In genomic region chr5:100418077-100418476, GRCm38 (mm10) we compare ENCODE assay signal across 19 mouse cellular contexts.
"Had no signal": no experiment of that assay in that cellular context is flagged by ENCODE, and none has a peak within 500 bp of the region (broad histone marks: within the 10 kb centered on the region; RNA-seq: fewer than 3 reads in every experiment).

No protein-coding gene starts in this region.

- H3K9me3 ChIP-seq: liver, embryonic 13.5 days; liver, embryonic 15.5 days; lung, embryonic 15.5 days; megakaryocyte, embryonic 14.5 days; midbrain, embryonic 13.5 days; midbrain, embryonic 15.5 days; neural tube, embryonic 12.5 days; stomach, embryonic 15.5 days had no signal

- H3K27ac ChIP-seq: liver, embryonic 13.5 days; liver, embryonic 15.5 days; lung, embryonic 15.5 days; macrophage; midbrain, embryonic 13.5 days; midbrain, embryonic 15.5 days had no signal

- H3K4me3 ChIP-seq: liver, embryonic 15.5 days; lung, embryonic 15.5 days; megakaryocyte, embryonic 14.5 days; midbrain, embryonic 13.5 days; midbrain, embryonic 15.5 days; neural tube, embryonic 12.5 days; stomach, embryonic 15.5 days had no signal

- ATAC-seq: liver, postnatal 0 days; lung, postnatal 0 days; midbrain, embryonic 13.5 days; midbrain, embryonic 15.5 days had no signal

- H3K4me2 ChIP-seq: midbrain, embryonic 11.5 days; midbrain, embryonic 13.5 days; midbrain, embryonic 15.5 days; stomach, embryonic 15.5 days had no signal

- DNase-seq: liver, embryonic 13.5 days; liver, postnatal 0 days; lung, adult 2 months; lung, postnatal 14 days; lung, postnatal 36 days; right cerebral cortex, postnatal 14 days; thymus, adult 2 months; thymus, postnatal 25 days; thymus, postnatal 4 days had no signal

- H3K9ac ChIP-seq: liver, embryonic 13.5 days; liver, embryonic 15.5 days; liver, postnatal 0 days; lung, embryonic 15.5 days; midbrain, embryonic 13.5 days; midbrain, embryonic 15.5 days; neural tube, embryonic 12.5 days; stomach, embryonic 15.5 days had no signal

- H3K27me3 ChIP-seq: liver, embryonic 13.5 days; liver, embryonic 15.5 days; lung, embryonic 15.5 days; megakaryocyte, embryonic 14.5 days; midbrain, embryonic 13.5 days; midbrain, embryonic 15.5 days; neural tube, embryonic 12.5 days; stomach, embryonic 15.5 days had no signal
